Mouse (Mus musculus) liver, embryonic 14.5 days (tissue): ENCODE data around the gene Fuz.

Source experiments
- CTCF ChIP-seq: IDR thresholded peaks from 2 replicates; pipeline ENCODE4 v1.5.1; 2016; ENCODE audit warnings: antibody characterized with exemption, low read depth, control low read depth
- EP300 ChIP-seq: IDR thresholded peaks from 2 replicates; pipeline ENCODE4 v1.6.1; 2016; ENCODE audit warnings: antibody characterized with exemption, low read depth

- TF ChIP-seq CTCF (no peak), EP300 (no peak)
Measured at GRCm38 (mm10) chr7:44892276-44892921, 3.5 kb upstream of the Fuz start, which contains the start of gene Med25.
